Mouse (Mus musculus): ENCODE data around the gene Sema5a. TPM values are rescaled to one million over a fixed set of nuclear protein-coding genes. Genes with fewer than 3 reads are reported as not detected.

Sema5a gene
- total RNA-seq, 2 experiments from 2014 or later, result 21.2 to 26.5 TPM

GRCm38 (mm10) chr15:32427188-32427924 lies 182.7 kb downstream of the Sema5a start:
- no peak for DNase-seq

GRCm38 (mm10) chr15:32432927-32433832 lies 188.6 kb downstream of the Sema5a start:
- DNase-seq, result no peak
- intact Hi-C loops (cut with DNase I), result loop anchor here (5.0 to 10.0 kb wide), 2 partner anchors 186 to 808 kb away; no protein-coding TSS in a partner anchor

More at GRCm38 (mm10) chr15:32427188-32427924, 182.7 kb downstream of the Sema5a start:
- intact Hi-C loops (cut with DNase I), result no loop called here

DNA sequence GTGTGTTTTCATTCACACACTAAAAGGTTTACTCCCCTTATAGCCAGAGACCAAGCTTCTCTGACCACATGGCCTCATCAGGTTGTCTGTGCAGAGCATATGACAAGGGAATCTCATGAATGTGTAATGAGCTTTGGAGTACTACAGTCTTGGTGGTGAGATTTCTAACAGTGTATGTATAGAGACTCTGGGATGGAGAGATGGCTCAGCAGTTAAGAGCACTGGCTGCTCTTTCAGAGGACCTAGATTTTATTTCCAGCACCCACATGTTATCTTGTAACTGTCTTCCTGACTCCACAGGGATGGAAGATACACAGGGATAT lies 189.2 kb downstream of the Sema5a start:
- no peak for DNase-seq
- intact Hi-C loops (cut with DNase I), result loop anchor here (5.0 to 10.0 kb wide), 2 partner anchors 186 to 809 kb away; no protein-coding TSS in a partner anchor

- intact Hi-C loops (cut with DNase I), result loop anchor here (5.0 to 10.0 kb wide), 2 partner anchors 187 to 809 kb away; no protein-coding TSS in a partner anchor
- no peak for DNase-seq
Observed at GRCm38 (mm10) chr15:32434274-32434673, 189.7 kb downstream of the Sema5a start.

GRCm38 (mm10) chr15:32437654-32438053 lies 193.0 kb downstream of the Sema5a start:
- DNase-seq, result peak; percentile 73
- intact Hi-C loops (cut with DNase I), result loop anchor here (10.0 kb wide), 1 partner anchor 813 kb away; no protein-coding TSS in a partner anchor

GRCm38 (mm10) chr15:32442745-32443144 lies 198.1 kb downstream of the Sema5a start:
- DNase-seq, result no peak
- intact Hi-C loops (cut with DNase I), result no loop called here

GRCm38 (mm10) chr15:32447558-32448349 lies 203.1 kb downstream of the Sema5a start:
- intact Hi-C loops (cut with DNase I), result loop anchor here (5.0 kb wide), 1 partner anchor 200 kb away; no protein-coding TSS in a partner anchor
- no peak for DNase-seq

DNA sequence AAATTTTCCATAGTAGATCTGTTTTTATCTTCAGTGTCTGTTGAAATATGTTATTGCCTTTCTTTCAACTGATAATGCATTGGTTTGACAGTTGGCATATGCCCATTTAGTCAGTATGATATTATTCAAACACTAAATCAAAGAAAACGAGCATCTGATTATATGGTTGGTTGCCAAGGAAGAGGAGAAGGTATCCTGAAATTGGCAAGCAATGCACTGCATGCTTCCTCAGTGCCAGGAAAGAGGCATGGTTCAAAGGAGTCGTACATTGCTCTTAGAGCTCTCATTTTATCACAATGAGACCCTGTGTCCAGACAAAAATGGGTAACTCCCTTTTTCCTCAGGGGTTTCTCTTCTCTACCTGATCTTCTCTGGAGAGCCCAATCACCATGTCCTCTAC lies 214.4 kb downstream of the Sema5a start:
- intact Hi-C loops (cut with DNase I), result no loop called here
- DNase-seq, result peak; percentile 17

DNA sequence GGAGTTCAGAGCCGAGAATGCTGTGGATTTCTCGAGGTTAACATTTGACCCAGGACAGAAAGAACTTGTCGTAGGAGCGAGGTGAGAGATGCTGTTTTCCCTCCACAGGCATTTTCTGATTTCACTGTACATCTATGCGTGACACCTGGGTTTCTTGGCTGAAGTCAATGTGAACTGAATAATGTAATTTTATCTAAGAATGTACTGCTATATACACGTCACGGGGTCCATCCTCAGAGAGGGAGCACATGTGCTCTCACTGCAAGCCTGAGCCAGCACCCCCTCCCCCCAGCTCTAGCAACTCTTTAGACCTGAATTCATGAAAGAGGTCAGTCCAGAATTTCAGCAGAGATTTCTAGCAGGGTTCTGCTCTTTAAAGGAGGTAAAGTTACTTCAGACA lies 215.6 kb downstream of the Sema5a start:
- intact Hi-C loops (cut with DNase I), result no loop called here
- DNase-seq, result no peak

GRCm38 (mm10) chr15:32471480-32472050 lies 227.0 kb downstream of the Sema5a start:
- no peak for DNase-seq
- intact Hi-C loops (cut with DNase I), result no loop called here

GRCm38 (mm10) chr15:32480747-32481146 lies 236.1 kb downstream of the Sema5a start:
- DNase-seq, result no peak
- intact Hi-C loops (cut with DNase I), result no loop called here

GRCm38 (mm10) chr15:32485064-32485964 lies 240.7 kb downstream of the Sema5a start:
- intact Hi-C loops (cut with DNase I), result no loop called here
- no peak for DNase-seq

DNA sequence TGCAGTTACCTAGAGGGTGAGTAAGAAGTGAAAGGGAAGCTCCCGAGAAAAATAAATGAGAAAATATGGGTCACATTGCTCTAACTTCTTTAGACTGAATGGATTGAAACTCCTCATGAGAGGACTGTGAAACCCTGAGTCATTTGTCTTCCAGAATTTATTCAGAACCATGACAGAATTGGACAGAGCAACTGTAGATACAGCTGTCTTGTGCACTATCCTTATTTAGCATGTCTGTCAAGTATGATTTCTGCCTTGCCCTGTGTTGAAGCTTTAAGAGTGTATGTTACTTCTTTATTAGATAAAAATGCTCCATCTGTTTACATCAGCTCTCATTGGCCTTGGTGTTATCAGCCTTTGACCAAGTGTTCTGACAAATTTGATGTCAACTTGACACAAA lies 243.4 kb downstream of the Sema5a start:
- DNase-seq, result no peak

GRCm38 (mm10) chr15:32494219-32494618 lies 249.6 kb downstream of the Sema5a start:
- intact Hi-C loops (cut with DNase I), result no loop called here
- DNase-seq, result peak; percentile 26

More for the DNA sequence above, 243.4 kb downstream of the Sema5a start:
- intact Hi-C loops (cut with DNase I), result no loop called here

DNA sequence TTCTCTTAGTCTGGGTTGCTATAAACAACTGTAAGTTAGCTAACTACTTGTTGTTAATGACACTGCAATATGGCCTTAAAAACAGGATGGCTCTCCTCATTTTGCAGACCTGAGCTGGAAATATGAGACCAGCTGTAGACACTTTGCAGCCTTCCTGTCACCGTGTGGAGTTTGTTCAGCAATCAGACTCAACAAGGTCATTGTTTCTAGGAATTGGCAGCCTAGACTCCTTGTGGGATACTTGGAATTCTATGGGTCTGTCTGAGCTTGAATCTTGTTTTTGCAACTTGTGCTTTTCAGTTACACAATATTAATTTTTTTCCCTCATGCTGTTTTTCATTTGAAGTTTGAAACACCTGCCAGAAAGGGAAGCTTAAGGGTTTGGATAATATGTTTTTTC lies 250.3 kb downstream of the Sema5a start:
- intact Hi-C loops (cut with DNase I), result no loop called here
- DNase-seq, result no peak

- intact Hi-C loops (cut with DNase I), result no loop called here
- DNase-seq, result peak; percentile 10
Observed at GRCm38 (mm10) chr15:32496880-32497279, 252.3 kb downstream of the Sema5a start.

DNA sequence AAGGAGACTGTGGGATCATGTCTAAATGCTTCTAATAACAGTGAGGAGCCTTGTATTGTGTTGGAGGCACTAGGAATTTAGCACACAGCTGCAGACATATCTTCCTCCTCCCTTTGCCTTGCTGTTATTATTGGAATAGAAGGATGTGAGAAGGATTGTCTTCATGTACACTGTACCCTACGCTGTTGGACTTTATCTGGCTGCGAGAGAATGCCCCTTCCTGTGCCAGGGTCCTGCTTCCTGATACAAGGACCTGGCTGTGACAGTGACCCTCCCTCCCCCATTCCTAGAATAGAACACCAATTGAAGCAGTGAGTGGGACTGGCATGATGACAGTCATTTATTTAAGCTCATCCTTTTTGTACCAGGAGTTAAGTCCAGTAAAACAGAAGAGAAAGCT lies 261.3 kb downstream of the Sema5a start:
- intact Hi-C loops (cut with DNase I), result no loop called here
- DNase-seq, result no peak

- intact Hi-C loops (cut with DNase I), result no loop called here
- DNase-seq, result no peak
Observed at GRCm38 (mm10) chr15:32508282-32508681, 263.7 kb downstream of the Sema5a start.

DNA sequence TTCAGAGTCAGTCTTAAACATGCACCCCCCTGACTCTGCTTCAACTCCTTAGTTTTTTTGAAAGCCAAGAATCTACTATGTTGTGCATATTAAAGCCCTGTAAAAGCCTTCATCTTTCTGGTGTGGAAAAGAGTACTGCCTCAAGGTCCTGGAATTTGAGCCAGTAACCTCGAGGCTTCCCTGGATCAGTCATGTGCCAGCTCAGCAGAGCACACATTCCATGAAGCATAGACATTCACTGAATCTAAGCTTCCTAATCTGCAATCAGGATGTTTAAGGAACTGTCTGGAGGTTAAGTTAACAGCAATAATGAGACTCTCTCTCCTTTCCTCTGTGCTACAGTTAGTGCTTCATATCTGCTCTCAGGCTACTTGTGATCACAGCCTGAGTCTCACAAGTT lies 270.3 kb downstream of the Sema5a start:
- DNase-seq, result no peak
- intact Hi-C loops (cut with DNase I), result no loop called here
